Mouse (Mus musculus): Measurements from ENCODE around the gene Camta1.

DNA sequence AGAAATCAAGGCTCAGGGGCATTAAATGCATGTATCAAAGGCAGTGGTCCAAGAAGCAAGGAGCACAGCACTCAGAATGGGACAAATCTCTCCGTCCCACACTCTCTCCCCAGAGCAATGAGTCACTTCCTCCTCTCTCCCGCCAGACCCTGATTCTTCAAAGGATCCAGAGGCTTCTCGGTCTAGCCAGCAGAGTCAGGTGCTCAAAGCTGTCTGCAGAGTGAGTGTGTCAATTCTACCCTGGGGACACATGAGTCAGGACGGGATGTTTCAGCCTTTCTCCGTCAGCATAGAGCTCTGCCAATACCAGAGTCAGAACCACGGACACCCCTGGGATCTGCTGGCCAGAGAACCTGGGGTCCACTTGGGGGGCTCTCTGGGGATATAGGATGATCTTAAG is 226.9 kb downstream of the Camta1 start:
- TF ChIP-seq CTCF (IDR thresholded peaks at IDR 0.05; ENCODE audit: borderline replicate concordance, control insufficient read depth, extremely low read depth, insufficient read depth, low read length, poor library complexity) = no peak
- no peak for TF ChIP-seq POLR2A (IDR thresholded peaks at IDR 0.05; ENCODE audit: control insufficient read depth, extremely low read depth, insufficient read depth, low read length, poor library complexity)
